ENCODE assay signal across 8 mouse cellular contexts in the genomic region with DNA sequence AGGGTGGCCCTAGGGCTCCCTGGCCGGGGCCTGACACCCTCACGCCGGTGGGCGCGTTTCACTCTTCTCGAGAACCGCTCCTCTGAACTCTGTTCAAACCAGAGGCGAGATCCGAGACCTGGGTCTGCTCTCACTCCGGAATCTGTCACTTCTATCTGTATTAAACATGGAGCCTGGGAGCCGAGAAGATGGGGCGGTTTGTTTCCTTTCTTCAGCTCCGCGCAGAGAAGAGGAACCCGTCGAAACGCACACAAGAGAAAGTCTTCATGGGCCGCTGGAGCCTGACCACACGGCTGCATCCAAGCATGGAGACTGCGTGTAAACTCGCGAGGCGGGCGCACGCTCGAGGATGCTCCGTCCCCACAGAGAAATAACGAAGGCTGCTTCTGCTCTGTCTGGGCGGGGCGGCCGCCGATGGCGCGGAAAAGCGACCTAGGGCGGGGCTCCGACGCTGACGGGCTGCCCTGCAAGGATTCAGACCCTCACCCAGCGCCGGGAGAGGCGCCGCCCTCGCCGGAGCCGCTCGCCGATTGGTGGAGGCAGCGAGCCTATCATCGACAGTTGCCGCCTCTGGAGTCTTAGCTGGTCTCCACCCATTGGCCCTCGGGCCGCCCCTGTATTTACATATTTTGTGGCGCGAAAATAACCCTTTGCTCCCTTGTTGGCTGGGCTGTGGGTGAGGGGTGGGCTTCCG. TPM values are rescaled to one million over a fixed set of nuclear protein-coding genes. Genes with fewer than 3 reads are reported as not detected.
DNase-seq lines count a peak whose midpoint lies in the region; ATAC-seq lines count a peak whose summit lies in the region.

No protein-coding gene starts in this region.

- peak; percentile 95 for DNase-seq in left cerebral cortex, postnatal 4 days
- DNase-seq in left cerebral cortex, postnatal 14 days (ENCODE audit: low spot score in 2 of 2) = no peak
- peak; percentile 62 to 90 for DNase-seq in cerebellum, postnatal 4 days (ENCODE audit: low spot score in 2 of 2)
- DNase-seq in heart, embryonic 10.5 days (ENCODE audit: low spot score) = peak; percentile 100
- peak; percentile 67 for DNase-seq in right cerebral cortex, postnatal 4 days
- peak; percentile 99 for DNase-seq in yolk sac, embryonic 10.5 days (ENCODE audit: low spot score)

- H3K27me3 ChIP-seq in heart, embryonic 10.5 days (ENCODE audit: insufficient read depth, poor library complexity, severe bottlenecking) = no peaks in the 10 kb centered on the region
- H3K27me3 ChIP-seq in kidney, embryonic 15.5 days = peaks cover 15% of the 10 kb centered on the region

- peak overlapping the region; percentile 99 for H3K4me3 ChIP-seq in heart, embryonic 10.5 days
- peak overlapping the region; percentile 59 for H3K4me3 ChIP-seq in kidney, embryonic 15.5 days (replicated peaks)

- H3K4me1 ChIP-seq in heart, embryonic 10.5 days = peaks cover 17% of the 10 kb centered on the region; the same call in 1 of the 2 replicates
- peaks cover 20% of the 10 kb centered on the region for H3K4me1 ChIP-seq in kidney, embryonic 15.5 days

- H3K4me2 ChIP-seq in kidney, embryonic 15.5 days = peak overlapping the region; percentile 71

- peak; percentile 94 for ATAC-seq in kidney, embryonic 15.5 days (replicated peaks; ENCODE audit: low FRiP score)
- ATAC-seq in megakaryocyte, adult 5-6 weeks (ENCODE audit: poor library complexity, severe bottlenecking) = peak; percentile 72

- H3K36me3 ChIP-seq in heart, embryonic 10.5 days = no peaks in the 10 kb centered on the region
- no peaks in the 10 kb centered on the region for H3K36me3 ChIP-seq in kidney, embryonic 15.5 days

- H3K9ac ChIP-seq in kidney, embryonic 15.5 days = peak overlapping the region; percentile 56

- peak overlapping the region; percentile 99 for H3K27ac ChIP-seq in heart, embryonic 10.5 days
- peak overlapping the region; percentile 94 for H3K27ac ChIP-seq in kidney, embryonic 15.5 days

- 0% methylated on average over 56 of the region's 56 CpGs for WGBS in heart, embryonic 10.5 days
- under 1% methylated on average over 55 of the region's 56 CpGs for WGBS in kidney, embryonic 15.5 days

- H3K9me3 ChIP-seq in heart, embryonic 10.5 days = no peaks in the 10 kb centered on the region
- H3K9me3 ChIP-seq in kidney, embryonic 15.5 days (replicated peaks) = no peaks in the 10 kb centered on the region

- intact Hi-C loops in left cerebral cortex, postnatal 4 days (cut with DNase I) = no loop called here
- intact Hi-C loops in left cerebral cortex, postnatal 14 days (cut with DNase I) = loop anchor here (5.0 kb wide), 1 partner anchor 1955 kb away; no protein-coding TSS in a partner anchor

RNA-seq across cellular contexts. Expression of gene Igf2bp3, which starts 3.0 kb away (rescaled TPM):
- 1 to 10 TPM; 5.0 to 6.5 TPM for total RNA-seq in left cerebral cortex, postnatal 4 days (2021)
- total RNA-seq in left cerebral cortex, postnatal 14 days (2021) = under 1 TPM; 0.18 to 0.47 TPM
- polyA plus RNA-seq in heart, embryonic 10.5 days (2016; fragmentation: Nextera tagmentation; extraction: Ambion mirVana) = 80.6 and 96.1 TPM in 2 replicates
- polyA plus RNA-seq in kidney, embryonic 15.5 days (2015; fragmentation: Nextera tagmentation; extraction: Ambion mirVana) = 46.2 and 49.7 TPM in 2 replicates
- total RNA-seq in megakaryocyte, adult 5-6 weeks (2015) = 0.02 and 0.05 TPM in 2 replicates
- total RNA-seq in megakaryocyte, adult 5-6 weeks (2017) = not detected in 2 replicates

RNA-seq across cellular contexts. Expression of gene Tra2a, which starts 46.1 kb away (rescaled TPM):
- 10 to 100 TPM; 91.9 to 94.1 TPM for total RNA-seq in left cerebral cortex, postnatal 4 days (2021)
- total RNA-seq in left cerebral cortex, postnatal 14 days (2021) = 10 to 100 TPM; 66.6 to 82.9 TPM
- polyA plus RNA-seq in heart, embryonic 10.5 days (2016; fragmentation: Nextera tagmentation; extraction: Ambion mirVana) = 63.9 and 87.2 TPM in 2 replicates
- polyA plus RNA-seq in kidney, embryonic 15.5 days (2015; fragmentation: Nextera tagmentation; extraction: Ambion mirVana) = 122 and 130 TPM in 2 replicates
- total RNA-seq in megakaryocyte, adult 5-6 weeks (2015) = 124 and 144 TPM in 2 replicates
- total RNA-seq in megakaryocyte, adult 5-6 weeks (2017) = 98.9 and 106 TPM in 2 replicates

Comparison
In these comparisons a context has a peak if more than half of its experiments do, and no peak if none do; other contexts are left out.
1. DNase-seq: peak in left cerebral cortex, postnatal 4 days (single experiment), cerebellum, postnatal 4 days (2 of 2), heart, embryonic 10.5 days (single experiment), right cerebral cortex, postnatal 4 days (single experiment) and yolk sac, embryonic 10.5 days (single experiment); none in left cerebral cortex, postnatal 14 days (0 of 2).
2. RNA of gene Igf2bp3, which starts 3.0 kb away (total RNA-seq): 5.0 to 6.5 TPM in left cerebral cortex, postnatal 4 days; 0.18 to 0.47 TPM in left cerebral cortex, postnatal 14 days and 0.02 to 0.05 TPM in megakaryocyte, adult 5-6 weeks; every median in the first group is over 4 times any median in the second.